17 mouse cellular contexts compared by ENCODE assay signal in genomic region chr10:96625061-96625460, GRCm38 (mm10). TPM values are rescaled to one million over a fixed set of nuclear protein-coding genes. Genes with fewer than 3 reads are reported as not detected.
DNase-seq lines count a peak whose midpoint lies in the region; ATAC-seq and TF ChIP-seq lines count a peak whose summit lies in the region.
"Had no signal": no experiment of that assay in that cellular context is flagged by ENCODE, and none has a peak within 500 bp of the region (broad histone marks: within the 10 kb centered on the region; RNA-seq: fewer than 3 reads in every experiment).

No protein-coding gene starts in this region.

- peaks cover 48% of the 10 kb centered on the region for H3K36me3 ChIP-seq in heart, embryonic 12.5 days
- H3K36me3 ChIP-seq in G1E (replicated peaks), result peaks cover 33% of the 10 kb centered on the region
- peaks cover 29% of the 10 kb centered on the region; the same call in 1 of the 2 replicates for H3K36me3 ChIP-seq in hindbrain, embryonic 14.5 days (replicated peaks; ENCODE audit: control insufficient read depth, insufficient read depth)
- H3K36me3 ChIP-seq in midbrain, embryonic 16.5 days (ENCODE audit: control insufficient read depth, insufficient read depth, low read length), result peaks cover 2% of the 10 kb centered on the region; the same call in 1 of the 2 replicates

- H3K4me3 ChIP-seq in heart, embryonic 12.5 days, result no peak overlapping the region
- no peak overlapping the region for H3K4me3 ChIP-seq in G1E (ENCODE audit: low read depth, low read length)
- H3K4me3 ChIP-seq in hindbrain, embryonic 14.5 days (replicated peaks; ENCODE audit: low read length), result no peak overlapping the region
- no peak overlapping the region for H3K4me3 ChIP-seq in midbrain, embryonic 16.5 days (ENCODE audit: low read depth, low read length)
- H3K4me3 ChIP-seq: embryonic facial prominence, embryonic 15.5 days had no signal

- WGBS in heart, embryonic 12.5 days, result 71% methylated on average over 4 of the region's 4 CpGs
- WGBS in hindbrain, embryonic 14.5 days, result 78% methylated on average over 4 of the region's 4 CpGs
- 92% methylated on average over 3 of the region's 4 CpGs for WGBS in midbrain, embryonic 16.5 days

- no peaks in the 10 kb centered on the region for H3K27me3 ChIP-seq in heart, embryonic 12.5 days (replicated peaks)
- H3K27me3 ChIP-seq in G1E (ENCODE audit: insufficient read depth, low read length), result no peaks in the 10 kb centered on the region
- H3K27me3 ChIP-seq in hindbrain, embryonic 14.5 days (ENCODE audit: control insufficient read depth, insufficient read depth, low read length), result no peaks in the 10 kb centered on the region
- H3K27me3 ChIP-seq in midbrain, embryonic 16.5 days (ENCODE audit: control insufficient read depth, insufficient read depth, low read depth, low read length), result no peaks in the 10 kb centered on the region
- H3K27me3 ChIP-seq: embryonic facial prominence, embryonic 15.5 days had no signal

- DNase-seq in heart, adult 18-20 months, result no peak
- no peak for DNase-seq in G1E (ENCODE audit: low spot score)
- DNase-seq in hindbrain, embryonic 14.5 days (ENCODE audit: low spot score), result no peak
- no peak for DNase-seq in kidney, postnatal 36 days
- DNase-seq in thymus, postnatal 36 days, result no peak
- DNase-seq: cerebellum, adult 11 months; gastrocnemius, postnatal 36 days; kidney, adult 18-20 months; kidney, postnatal 4 days; layer of hippocampus, postnatal 36 days; lung, adult 2 months; thymus, adult 18-20 months had no signal

- no peaks in the 10 kb centered on the region for H3K9me3 ChIP-seq in heart, embryonic 12.5 days (replicated peaks)
- no peaks in the 10 kb centered on the region for H3K9me3 ChIP-seq in G1E (replicated peaks)
- no peaks in the 10 kb centered on the region for H3K9me3 ChIP-seq in hindbrain, embryonic 14.5 days (ENCODE audit: control insufficient read depth, low read length)
- no peaks in the 10 kb centered on the region for H3K9me3 ChIP-seq in midbrain, embryonic 16.5 days (replicated peaks; ENCODE audit: control insufficient read depth, low read length, poor library complexity, severe bottlenecking)
- H3K9me3 ChIP-seq: embryonic facial prominence, embryonic 15.5 days had no signal

- ATAC-seq in heart, embryonic 12.5 days (ENCODE audit: insufficient number of reproducible peaks, low FRiP score), result no peak
- peak; percentile 36; the same call in 1 of the 2 replicates for ATAC-seq in G1E (ENCODE audit: extremely low read depth, insufficient number of reproducible peaks, low FRiP score, poor library complexity, severe bottlenecking)
- ATAC-seq in hindbrain, embryonic 14.5 days (ENCODE audit: low FRiP score), result no peak
- ATAC-seq in midbrain, embryonic 16.5 days, result no peak
- no peak for ATAC-seq in erythroblast, adult 5-6 weeks (replicated peaks; ENCODE audit: low FRiP score, poor library complexity, severe bottlenecking)

- 0 out of 2 replicates have a peak overlapping the region, but pooled peaks have one; percentile 33 for H3K4me2 ChIP-seq in heart, embryonic 12.5 days
- H3K4me2 ChIP-seq in hindbrain, embryonic 14.5 days (replicated peaks), result peak overlapping the region; percentile 96
- H3K4me2 ChIP-seq in midbrain, embryonic 16.5 days (ENCODE audit: low read length), result peak overlapping the region; percentile 33
- H3K4me2 ChIP-seq: embryonic facial prominence, embryonic 15.5 days had no signal

- H3K4me1 ChIP-seq in heart, embryonic 12.5 days (replicated peaks), result peaks cover 35% of the 10 kb centered on the region
- H3K4me1 ChIP-seq in G1E (ENCODE audit: insufficient read depth, low read depth, low read length), result peaks cover 35% of the 10 kb centered on the region
- peaks cover 55% of the 10 kb centered on the region for H3K4me1 ChIP-seq in hindbrain, embryonic 14.5 days (replicated peaks; ENCODE audit: control insufficient read depth, insufficient read depth, low read length)
- peaks cover 52% of the 10 kb centered on the region for H3K4me1 ChIP-seq in midbrain, embryonic 16.5 days (ENCODE audit: control insufficient read depth, insufficient read depth, low read length)

- H3K27ac ChIP-seq in heart, embryonic 12.5 days (ENCODE audit: poor library complexity, severe bottlenecking), result peak overlapping the region; percentile 37
- no peak overlapping the region for H3K27ac ChIP-seq in hindbrain, embryonic 14.5 days
- no peak overlapping the region for H3K27ac ChIP-seq in midbrain, embryonic 16.5 days (ENCODE audit: low read length)
- H3K27ac ChIP-seq: embryonic facial prominence, embryonic 15.5 days; macrophage had no signal

- no peak for TF ChIP-seq CTCF in G1E (IDR thresholded peaks at IDR 0.05; ENCODE audit: low read depth, low read length)

- H3K9ac ChIP-seq in heart, embryonic 12.5 days, result no peak overlapping the region
- no peak overlapping the region for H3K9ac ChIP-seq in hindbrain, embryonic 14.5 days
- H3K9ac ChIP-seq in midbrain, embryonic 16.5 days (ENCODE audit: low read depth, low read length), result no peak overlapping the region
- H3K9ac ChIP-seq: embryonic facial prominence, embryonic 15.5 days had no signal

RNA-seq across cellular contexts. Expression of gene Btg1, which starts 8.3 kb away (rescaled TPM):
- polyA plus RNA-seq in heart, embryonic 12.5 days (2016; fragmentation: Nextera tagmentation; extraction: Ambion mirVana), result 46.9 and 51.6 TPM in 2 replicates
- 10 to 100 TPM; 34.2 to 43.1 TPM for total RNA-seq in heart, adult 18-20 months (2021)
- total RNA-seq in G1E (2014; fragmentation: Nextera tagmentation), result 19.4 and 21.1 TPM in 2 replicates
- total RNA-seq in G1E (2017), result 7.4 and 11.0 TPM in 2 replicates
- polyA plus RNA-seq in G1E (2012), result 8.0 and 9.9 TPM in 2 replicates
- 54.5 and 54.7 TPM in 2 replicates for polyA plus RNA-seq in hindbrain, embryonic 14.5 days (2014; fragmentation: Nextera tagmentation; extraction: Ambion mirVana)
- 33.6 and 46.5 TPM in 2 replicates for polyA plus RNA-seq in midbrain, embryonic 16.5 days (2015; fragmentation: Nextera tagmentation; extraction: Ambion mirVana)
- 30.1 and 35.2 TPM in 2 replicates for total RNA-seq in erythroblast, adult 5-6 weeks (2015; ENCODE audit: low replicate concordance)
- 32.3 and 41.7 TPM in 2 replicates for total RNA-seq in erythroblast, adult 5-6 weeks (2017; ENCODE audit: low replicate concordance)

Comparison
In these comparisons a context has a peak if more than half of its experiments do, and no peak if none do; other contexts are left out.
1. H3K4me2 ChIP-seq: peak in every context shown above with its lines; median percentile 96 in hindbrain, embryonic 14.5 days; 33 in heart, embryonic 12.5 days; 33 in midbrain, embryonic 16.5 days.